Mouse (Mus musculus) megakaryocyte, embryonic 14.5 days (primary cell): ENCODE measurements around the gene Slfnl1.

Experiments
- FLI1 ChIP-seq: IDR thresholded peaks from 2 replicates; pipeline ENCODE4 v1.6.1; 2012; ENCODE audit warnings: low read length, inconsistent platforms, mixed read lengths
- GATA1 ChIP-seq: IDR thresholded peaks from 3 replicates; pipeline ENCODE4 v1.6.1; 2012; ENCODE audit warnings: mixed read lengths, low read length, inconsistent platforms, borderline replicate concordance

DNA sequence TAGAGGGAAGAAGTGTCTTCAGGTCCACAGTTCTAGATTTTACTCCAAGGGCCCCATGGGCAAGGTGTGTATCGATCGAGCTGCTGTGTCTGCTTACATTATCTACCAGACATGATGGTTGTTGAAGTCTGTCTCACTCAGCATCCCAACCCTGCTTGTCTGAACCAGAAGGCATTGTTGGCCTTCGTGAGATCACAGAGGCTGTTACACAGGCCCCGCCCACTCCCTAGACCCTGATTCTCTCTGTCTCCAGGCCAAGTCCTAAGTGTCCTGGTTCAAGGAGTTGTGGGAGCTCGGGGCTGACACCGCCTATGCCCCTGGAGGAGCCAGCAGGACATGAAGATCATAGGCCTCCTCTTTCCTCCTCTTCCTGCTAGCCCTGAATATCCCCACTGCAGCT is at the start of gene Slfnl1:
- TF ChIP-seq GATA1, result no peak
- no peak for TF ChIP-seq FLI1
